ENCODE assay signal across 15 mouse cellular contexts in the genomic region with DNA sequence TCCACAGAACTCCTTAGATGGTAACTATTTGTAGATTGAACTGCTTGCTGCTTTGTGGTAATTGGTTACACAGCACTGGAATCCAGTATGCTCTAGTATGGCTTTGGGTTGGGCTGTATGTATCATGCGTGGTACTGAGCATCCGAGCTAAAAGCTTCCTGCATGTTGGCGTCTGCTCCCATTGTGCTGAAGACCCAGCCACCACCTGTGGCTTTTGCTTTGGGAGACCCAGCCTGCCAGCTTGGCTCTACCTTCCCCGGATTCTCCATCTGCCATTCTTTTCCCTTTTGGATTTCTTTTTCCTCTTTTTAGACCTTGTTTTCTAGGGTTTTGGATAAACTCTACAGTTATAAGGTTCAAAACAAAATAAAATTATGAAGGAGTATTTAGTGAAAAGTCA. TPM values are rescaled to one million over a fixed set of nuclear protein-coding genes. Genes with fewer than 3 reads are reported as not detected.
"Had no signal": no experiment of that assay in that cellular context is flagged by ENCODE, and none has a peak within 500 bp of the region (broad histone marks: within the 10 kb centered on the region; RNA-seq: fewer than 3 reads in every experiment).

No protein-coding gene starts in this region.

- DNase-seq: gastrocnemius, adult 2 months; gastrocnemius, postnatal 10 days; gastrocnemius, postnatal 25 days; heart, adult 2 months; heart, postnatal 14 days; heart, postnatal 36 days; kidney, adult 18-20 months; kidney, adult 8-10 months; kidney, postnatal 10 days; kidney, postnatal 25 days; kidney, postnatal 4 days; liver; liver, embryonic 13.5 days; liver, postnatal 0 days had no signal

RNA-seq across cellular contexts. Expression of gene Fank1, which starts 13.5 kb away (rescaled TPM):
- total RNA-seq: gastrocnemius, adult 2 months; gastrocnemius, postnatal 25 days; granulocyte monocyte progenitor cell, adult 5-6 weeks; heart, adult 2 months; heart, postnatal 36 days had no signal
